Mouse (Mus musculus): ENCODE measurements around the gene Slc29a2. TPM values are rescaled to one million over a fixed set of nuclear protein-coding genes. Genes with fewer than 3 reads are reported as not detected.

Slc29a2 gene
- total RNA-seq, 1 experiment from 2014 or later, result not detected

DNA sequence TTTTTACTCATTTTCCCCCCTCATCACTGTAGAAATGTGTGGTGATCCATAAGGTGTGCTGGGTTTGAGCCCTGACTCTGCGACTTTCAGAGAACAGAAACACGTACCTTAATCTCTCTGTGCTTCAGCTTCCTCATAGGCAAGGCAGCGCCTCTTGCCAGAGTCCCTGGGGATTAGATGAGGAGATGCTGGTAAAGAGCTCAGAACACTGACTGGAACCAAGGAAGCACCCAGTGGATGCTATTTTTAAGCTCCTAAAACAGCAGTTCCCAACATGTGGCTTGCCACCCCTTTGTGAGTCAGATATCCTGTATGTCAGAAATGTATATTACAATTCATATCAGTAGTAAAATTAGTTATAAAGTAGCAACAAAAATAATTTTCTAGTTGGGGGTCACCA, 5.5 kb upstream of the Slc29a2 start:
- no peak for ATAC-seq (replicated peaks; ENCODE audit: insufficient number of reproducible peaks, low FRiP score, low TSS enrichment, poor library complexity, severe bottlenecking)

DNA sequence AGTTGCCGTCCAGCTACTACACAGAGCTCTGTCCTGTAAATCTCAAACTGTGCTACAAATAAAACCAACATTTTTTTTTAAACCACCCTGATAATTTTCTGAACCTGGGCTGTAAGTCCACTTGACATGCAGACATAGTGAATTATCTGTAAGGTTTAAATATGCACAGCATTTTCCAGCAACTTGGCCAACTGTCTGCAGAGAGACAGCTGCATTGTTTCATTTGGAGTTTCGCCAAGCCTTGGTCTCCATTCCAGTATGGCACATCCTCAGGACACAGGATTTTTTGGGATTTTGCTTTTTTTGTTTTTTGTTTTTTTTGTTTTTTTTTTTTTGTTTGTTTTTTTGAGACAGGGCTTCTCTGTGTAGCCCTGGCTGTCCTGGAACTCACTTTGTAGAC, 2.2 kb upstream of the Slc29a2 start:
- ATAC-seq (replicated peaks; ENCODE audit: insufficient number of reproducible peaks, low FRiP score, low TSS enrichment, poor library complexity, severe bottlenecking), result no peak

- no peak for ATAC-seq (replicated peaks; ENCODE audit: insufficient number of reproducible peaks, low FRiP score, low TSS enrichment, poor library complexity, severe bottlenecking)
Measured at GRCm38 (mm10) chr19:5026111-5026510, 2.5 kb downstream of the Slc29a2 start.

DNA sequence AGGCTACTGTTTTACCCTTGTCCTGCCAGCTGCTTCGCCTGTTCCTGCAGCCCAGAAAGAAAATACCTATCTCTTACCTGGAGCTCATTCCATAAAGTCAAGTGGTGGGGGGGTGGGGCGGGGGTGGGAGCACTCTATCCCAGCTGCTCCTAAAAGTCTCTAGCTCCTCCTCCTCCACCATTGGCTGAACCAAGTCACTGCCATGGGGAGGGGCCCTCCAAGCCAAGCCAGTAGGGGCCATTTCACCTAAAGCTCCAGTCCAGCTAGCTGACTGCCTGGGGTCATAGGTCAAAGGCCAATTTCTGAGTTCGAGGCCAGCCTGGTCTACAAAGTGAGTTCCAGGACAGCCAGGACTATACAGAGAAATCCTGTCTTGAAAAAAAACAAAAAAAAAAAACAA, 9.0 kb downstream of the Slc29a2 start:
- ATAC-seq (replicated peaks; ENCODE audit: insufficient number of reproducible peaks, low FRiP score, low TSS enrichment, poor library complexity, severe bottlenecking), result no peak

GRCm38 (mm10) chr19:5036577-5036976, 12.9 kb downstream of the Slc29a2 start:
- ATAC-seq (replicated peaks; ENCODE audit: insufficient number of reproducible peaks, low FRiP score, low TSS enrichment, poor library complexity, severe bottlenecking), result no peak

DNA sequence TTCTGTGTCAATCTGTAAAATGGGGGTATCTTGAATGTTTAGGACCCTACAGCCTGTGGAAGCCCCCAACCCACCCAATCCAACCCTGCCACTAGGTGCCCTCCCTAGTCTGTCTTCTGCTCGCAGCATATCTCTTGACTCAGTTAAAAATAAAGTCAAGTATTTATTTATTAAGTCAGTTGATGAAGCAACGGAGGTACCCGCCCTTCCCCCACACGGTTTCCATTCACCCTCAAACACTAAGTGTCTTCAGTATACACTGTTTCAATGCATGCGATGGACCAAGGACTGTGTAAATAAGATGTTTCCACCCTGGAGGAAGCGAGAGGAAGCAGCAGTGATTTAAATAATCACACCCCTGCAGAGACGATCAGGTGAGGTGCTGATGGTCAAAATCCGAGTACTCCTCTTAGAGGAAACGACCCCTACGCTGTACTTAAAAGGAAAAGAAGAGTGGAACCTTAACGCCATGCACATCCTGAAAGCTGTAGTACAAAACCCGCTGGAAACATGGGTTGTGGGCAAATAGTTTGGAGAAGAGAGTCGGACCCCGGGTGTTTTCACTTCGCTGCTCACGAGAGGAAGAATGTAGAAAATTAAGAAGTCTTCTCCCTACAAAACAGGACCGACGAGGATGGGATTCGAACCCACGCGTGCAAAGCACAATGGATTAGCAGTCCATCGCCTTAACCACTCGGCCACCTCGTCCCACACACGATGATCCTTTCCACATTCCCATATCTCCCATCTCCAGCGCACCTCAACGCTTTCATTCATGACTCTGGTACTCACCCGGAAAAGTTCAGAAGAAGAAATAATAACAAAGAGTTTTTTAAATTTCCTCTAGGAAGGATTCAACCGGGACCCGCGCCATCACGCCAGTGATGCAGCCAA, 14.3 kb downstream of the Slc29a2 start:
- no peak for ATAC-seq (replicated peaks; ENCODE audit: insufficient number of reproducible peaks, low FRiP score, low TSS enrichment, poor library complexity, severe bottlenecking)

GRCm38 (mm10) chr19:5038709-5039156, 15.1 kb downstream of the Slc29a2 start, which contains the start of the genes B4gat1 and AC124502.3:
TSS of gene B4gat1 (plus strand) at chr19:5038826.
TSS of gene AC124502.3 (plus strand) at chr19:5038891.
- ATAC-seq (replicated peaks; ENCODE audit: insufficient number of reproducible peaks, low FRiP score, low TSS enrichment, poor library complexity, severe bottlenecking), result peak; percentile 78

DNA sequence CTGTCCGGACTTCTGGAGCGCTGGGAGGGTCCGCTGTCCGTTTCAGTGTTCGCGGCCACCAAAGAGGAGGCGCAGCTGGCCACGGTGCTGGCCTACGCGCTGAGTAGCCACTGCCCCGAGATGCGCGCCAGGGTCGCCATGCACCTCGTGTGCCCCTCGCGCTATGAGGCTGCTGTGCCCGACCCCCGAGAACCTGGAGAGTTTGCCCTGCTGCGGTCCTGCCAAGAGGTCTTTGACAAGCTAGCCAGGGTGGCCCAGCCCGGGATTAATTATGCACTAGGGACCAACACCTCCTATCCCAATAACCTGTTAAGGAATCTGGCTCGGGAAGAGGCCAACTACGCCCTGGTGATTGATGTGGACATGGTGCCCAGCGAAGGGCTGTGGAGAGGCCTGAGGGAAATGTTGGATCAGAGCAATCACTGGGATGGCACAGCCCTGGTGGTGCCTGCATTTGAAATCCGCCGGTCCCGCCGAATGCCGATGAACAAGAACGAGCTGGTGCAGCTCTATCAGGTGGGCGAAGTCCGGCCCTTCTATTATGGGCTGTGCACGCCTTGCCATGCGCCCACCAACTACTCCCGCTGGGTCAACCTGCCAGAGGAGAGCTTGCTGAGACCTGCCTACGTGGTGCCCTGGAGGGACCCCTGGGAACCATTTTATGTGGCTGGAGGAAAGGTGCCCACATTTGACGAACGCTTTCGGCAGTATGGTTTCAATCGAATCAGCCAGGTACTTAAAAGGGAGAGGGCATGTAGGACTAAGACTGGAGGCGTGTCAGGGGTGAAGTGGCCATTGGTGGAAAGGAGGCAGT, 15.8 kb downstream of the Slc29a2 start:
- no peak for ATAC-seq (replicated peaks; ENCODE audit: insufficient number of reproducible peaks, low FRiP score, low TSS enrichment, poor library complexity, severe bottlenecking)

- ATAC-seq (replicated peaks; ENCODE audit: insufficient number of reproducible peaks, low FRiP score, low TSS enrichment, poor library complexity, severe bottlenecking), result peak; percentile 87
Measured at GRCm38 (mm10) chr19:5040862-5041523, 17.3 kb downstream of the Slc29a2 start, which contains the start of gene Brms1. TSS of gene Brms1 (plus strand) at chr19:5041354.

GRCm38 (mm10) chr19:5041588-5041987, 17.9 kb downstream of the Slc29a2 start:
- no peak for ATAC-seq (replicated peaks; ENCODE audit: insufficient number of reproducible peaks, low FRiP score, low TSS enrichment, poor library complexity, severe bottlenecking)

GRCm38 (mm10) chr19:5045531-5045930, 21.9 kb downstream of the Slc29a2 start:
- no peak for ATAC-seq (replicated peaks; ENCODE audit: insufficient number of reproducible peaks, low FRiP score, low TSS enrichment, poor library complexity, severe bottlenecking)

GRCm38 (mm10) chr19:5048138-5049056, 24.7 kb downstream of the Slc29a2 start:
- no peak for ATAC-seq (replicated peaks; ENCODE audit: insufficient number of reproducible peaks, low FRiP score, low TSS enrichment, poor library complexity, severe bottlenecking)

GRCm38 (mm10) chr19:5049325-5049724, 25.7 kb downstream of the Slc29a2 start:
- ATAC-seq (replicated peaks; ENCODE audit: insufficient number of reproducible peaks, low FRiP score, low TSS enrichment, poor library complexity, severe bottlenecking), result no peak

GRCm38 (mm10) chr19:5050047-5050905, 26.6 kb downstream of the Slc29a2 start, which contains the start of gene Rin1:
TSS of gene Rin1 (plus strand) at chr19:5050481.
- 0 out of 2 replicates have a peak, but pooled peaks have one; percentile 6 for ATAC-seq (replicated peaks; ENCODE audit: insufficient number of reproducible peaks, low FRiP score, low TSS enrichment, poor library complexity, severe bottlenecking)

DNA sequence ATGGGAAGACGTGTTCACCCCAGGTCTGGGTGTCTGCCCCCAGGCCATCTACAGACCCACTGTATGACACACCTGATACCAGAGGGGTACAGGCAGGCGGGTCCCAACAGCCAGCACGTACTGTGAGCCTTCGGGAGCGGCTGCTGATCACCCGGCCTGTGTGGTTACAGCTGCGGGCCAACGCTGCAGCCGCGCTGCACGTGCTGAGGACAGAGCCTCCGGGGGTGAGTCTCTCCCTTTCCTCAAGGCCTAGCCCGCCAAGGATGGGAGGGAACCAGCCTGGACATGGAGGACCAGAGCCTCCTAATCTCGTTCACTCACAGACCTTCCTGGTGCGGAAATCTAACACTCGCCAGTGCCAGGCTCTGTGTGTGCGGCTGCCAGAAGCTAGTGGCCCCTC, 27.4 kb downstream of the Slc29a2 start:
- ATAC-seq (replicated peaks; ENCODE audit: insufficient number of reproducible peaks, low FRiP score, low TSS enrichment, poor library complexity, severe bottlenecking), result no peak

GRCm38 (mm10) chr19:5051515-5051914, 27.9 kb downstream of the Slc29a2 start:
- ATAC-seq (replicated peaks; ENCODE audit: insufficient number of reproducible peaks, low FRiP score, low TSS enrichment, poor library complexity, severe bottlenecking), result no peak
